Mouse (Mus musculus) stomach, embryonic 16.5 days (tissue): ENCODE data around the gene Ppp4r4. TPM values are rescaled to one million over a fixed set of nuclear protein-coding genes. Genes with fewer than 3 reads are reported as not detected.
"Not testable (repeated sequence)": the region's sequence is repeated elsewhere in the genome, so short reads cannot be mapped to it uniquely, and the experiment has no call there.

ENCODE experiments used
- ATAC-seq: fragments of 200-750 bp; cut with Nextera tagmentation; 2 replicates; pipeline ENCODE4 v1.8.0; 2017; ENCODE audit warnings: moderate number of reproducible peaks, moderate TSS enrichment; ENCODE audit not compliant: insufficient read depth, low FRiP score
- H3K27ac ChIP-seq: fragments of 300-500 bp; sonication (generic); 2 replicates; pipeline ENCODE4 v1.5.1; 2014; ENCODE audit warnings: low read length
- H3K27me3 ChIP-seq: fragments of 300-500 bp; sonication (generic); 2 replicates; pipeline ENCODE4 v1.6.1; 2014; ENCODE audit warnings: low read length, control low read depth, mixed read lengths; ENCODE audit not compliant: control insufficient read depth, insufficient read depth
- H3K36me3 ChIP-seq: fragments of 300-500 bp; sonication (generic); 2 replicates; pipeline ENCODE4 v1.6.1; 2014; ENCODE audit warnings: low read length; ENCODE audit not compliant: control insufficient read depth, insufficient read depth
- H3K4me1 ChIP-seq: fragments of 300-500 bp; sonication (generic); 2 replicates; pipeline ENCODE4 v1.6.1; 2014; ENCODE audit warnings: low read length, control low read depth, mixed read lengths; ENCODE audit not compliant: control insufficient read depth, insufficient read depth
- H3K4me2 ChIP-seq: fragments of 300-500 bp; sonication (generic); 2 replicates; pipeline ENCODE4 v1.6.1; 2014; ENCODE audit warnings: low read depth, low read length, mixed read lengths
- H3K4me3 ChIP-seq: fragments of 300-500 bp; sonication (generic); replicated peaks from 2 replicates; pipeline ENCODE4 v1.5.1; 2014; ENCODE audit warnings: mild to moderate bottlenecking, low read length
- H3K9ac ChIP-seq: fragments of 300-500 bp; sonication (generic); 2 replicates; pipeline ENCODE4 v1.6.1; 2014; ENCODE audit warnings: low read length
- H3K9me3 ChIP-seq: fragments of 300-500 bp; sonication (generic); replicated peaks from 2 replicates; pipeline ENCODE4 v1.6.1; 2016; ENCODE audit warnings: low read length, control low read depth; ENCODE audit not compliant: control insufficient read depth
- WGBS: fragments of 180-500 bp; shearing (Covaris S2); extraction: QIAGEN DNeasy Blood & Tissue Kit; methylation state at CpG from one replicate; pipeline ENCODE4 v1.1.7; 2014; 5-methylcytosine and 5-hydroxymethylcytosine counted together
- polyA plus RNA-seq: library from polyadenylated mRNA; unstranded; fragments of >200 nt; fragmentation: Nextera tagmentation; extraction: Ambion mirVana; gene quantifications from 2 replicates; pipeline ENCODE4 v1.2.1, GENCODE M21; 2015

Ppp4r4 gene
- polyA plus RNA-seq, 1 experiment from 2014 or later = 1.1 TPM

GRCm38 (mm10) chr12:103550047-103550446, 18.0 kb downstream of the Ppp4r4 start:
- 73% methylated on average over 6 of the region's 6 CpGs for WGBS
- H3K27me3 ChIP-seq = no peaks in the 10 kb centered on the region

DNA sequence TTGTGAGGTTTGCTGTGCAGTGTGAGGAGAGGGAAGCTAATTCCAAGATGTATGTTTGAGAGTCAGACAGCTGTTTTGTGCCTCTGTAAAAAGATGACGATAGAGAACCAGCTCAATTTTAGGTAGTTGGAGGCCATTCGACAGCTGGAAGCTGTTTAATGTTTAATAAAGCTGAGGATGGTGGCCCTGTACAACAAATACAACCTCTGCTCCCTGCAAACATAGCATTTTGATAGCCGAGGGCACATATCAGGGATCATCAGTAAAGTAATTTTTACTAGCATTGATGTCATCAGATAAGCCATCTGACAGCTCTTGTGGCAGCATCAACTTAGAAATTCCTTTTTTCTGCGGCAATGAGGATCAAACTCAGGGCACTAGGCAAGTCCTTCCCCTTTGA, 19.3 kb downstream of the Ppp4r4 start:
- Histone ChIP-seq H3K27ac (no peak overlapping the region), H3K9me3 (no peaks in the 10 kb centered on the region), H3K27me3 (no peaks in the 10 kb centered on the region), H3K9ac (no peak overlapping the region), H3K36me3 (no peaks in the 10 kb centered on the region), H3K4me2 (no peak overlapping the region), H3K4me3 (no peak overlapping the region), H3K4me1 (no peaks in the 10 kb centered on the region)
- 37% methylated on average over 4 of the region's 4 CpGs for WGBS
- ATAC-seq = no peak

More at GRCm38 (mm10) chr12:103550047-103550446, 18.0 kb downstream of the Ppp4r4 start:
- no peak overlapping the region for H3K4me2 ChIP-seq
- H3K9me3 ChIP-seq = no peaks in the 10 kb centered on the region
- H3K36me3 ChIP-seq = no peaks in the 10 kb centered on the region
- no peak overlapping the region for H3K9ac ChIP-seq
- no peak for ATAC-seq
- H3K27ac ChIP-seq = no peak overlapping the region
- no peaks in the 10 kb centered on the region for H3K4me1 ChIP-seq
- no peak overlapping the region for H3K4me3 ChIP-seq

DNA sequence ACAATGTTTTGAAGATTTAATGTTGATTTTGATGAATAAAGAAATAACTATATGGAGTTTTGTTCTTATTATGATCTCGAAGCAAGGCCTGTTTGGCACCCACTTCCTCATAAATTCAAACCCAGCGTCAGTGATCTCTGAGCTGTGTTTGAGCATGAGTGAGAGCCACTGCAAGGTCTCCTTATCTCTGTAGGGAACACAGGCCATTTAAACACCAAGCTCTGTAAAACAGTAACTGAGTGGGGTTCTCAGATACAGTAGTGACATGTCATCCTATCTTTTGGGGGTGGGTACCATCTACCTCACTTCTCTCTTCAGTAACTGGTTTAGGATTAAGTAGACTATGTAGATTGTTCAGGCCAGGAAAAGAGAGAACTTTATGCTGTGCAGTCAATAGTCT, 20.4 kb downstream of the Ppp4r4 start:
- H3K4me2 ChIP-seq = no peak overlapping the region
- no peak overlapping the region for H3K9ac ChIP-seq
- H3K4me1 ChIP-seq = no peaks in the 10 kb centered on the region
- H3K36me3 ChIP-seq = no peaks in the 10 kb centered on the region
- H3K27me3 ChIP-seq = no peaks in the 10 kb centered on the region
- ATAC-seq = no peak
- H3K4me3 ChIP-seq = no peak overlapping the region
- no peak overlapping the region for H3K27ac ChIP-seq
- H3K9me3 ChIP-seq = no peaks in the 10 kb centered on the region
- WGBS = 77% methylated on average over 2 of the region's 2 CpGs

DNA sequence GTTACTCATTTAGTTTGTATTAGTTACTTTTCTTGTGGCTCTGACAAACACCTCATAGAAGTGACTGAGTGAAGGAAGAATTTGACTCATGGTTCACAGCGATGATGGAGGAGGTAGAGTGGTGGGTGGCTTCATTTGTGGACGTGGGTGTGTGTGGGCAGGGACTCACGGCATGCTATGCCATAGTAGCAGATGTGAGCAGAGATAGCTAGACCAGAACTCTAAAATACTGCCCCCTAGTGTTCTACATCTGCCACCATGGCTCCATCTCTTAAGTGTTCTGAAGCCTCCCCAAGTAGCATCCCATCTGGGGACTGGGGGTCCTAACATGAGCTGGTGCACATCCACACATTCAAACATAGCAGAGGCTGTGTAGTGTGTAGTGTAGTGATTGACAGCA, 21.4 kb downstream of the Ppp4r4 start:
- no peak for ATAC-seq
- H3K27ac ChIP-seq = no peak overlapping the region
- H3K4me3 ChIP-seq = no peak overlapping the region
- H3K9ac ChIP-seq = no peak overlapping the region
- 70% methylated on average over 3 of the region's 3 CpGs for WGBS
- no peaks in the 10 kb centered on the region for H3K27me3 ChIP-seq
- no peak overlapping the region for H3K4me2 ChIP-seq
- no peaks in the 10 kb centered on the region for H3K4me1 ChIP-seq
- H3K36me3 ChIP-seq = no peaks in the 10 kb centered on the region
- no peaks in the 10 kb centered on the region for H3K9me3 ChIP-seq

- no peaks in the 10 kb centered on the region for H3K4me1 ChIP-seq
- 88% methylated on average over 5 of the region's 5 CpGs for WGBS
- no peaks in the 10 kb centered on the region for H3K36me3 ChIP-seq
- no peak overlapping the region for H3K27ac ChIP-seq
- H3K4me2 ChIP-seq = no peak overlapping the region
- ATAC-seq = no peak
- no peaks in the 10 kb centered on the region for H3K27me3 ChIP-seq
- H3K4me3 ChIP-seq = no peak overlapping the region
- H3K9ac ChIP-seq = no peak overlapping the region
- no peaks in the 10 kb centered on the region for H3K9me3 ChIP-seq
Measured at GRCm38 (mm10) chr12:103556856-103557255, 24.8 kb downstream of the Ppp4r4 start.

GRCm38 (mm10) chr12:103564726-103565125, 32.6 kb downstream of the Ppp4r4 start:
- Histone ChIP-seq H3K4me3 (no peak overlapping the region), H3K9me3 (no peaks in the 10 kb centered on the region), H3K4me2 (no peak overlapping the region), H3K4me1 (no peaks in the 10 kb centered on the region), H3K9ac (no peak overlapping the region), H3K27me3 (no peaks in the 10 kb centered on the region), H3K27ac (no peak overlapping the region), H3K36me3 (no peaks in the 10 kb centered on the region)
- no peak for ATAC-seq
- 67% methylated on average over 1 of the region's 1 CpGs for whole genome bisulfite sequencing

GRCm38 (mm10) chr12:103565151-103565550, 33.1 kb downstream of the Ppp4r4 start:
- H3K4me3 ChIP-seq = no peak overlapping the region
- ATAC-seq = no peak
- 78% methylated on average over 7 of the region's 7 CpGs for WGBS
- no peak overlapping the region for H3K4me2 ChIP-seq
- no peak overlapping the region for H3K27ac ChIP-seq
- no peaks in the 10 kb centered on the region for H3K9me3 ChIP-seq
- H3K27me3 ChIP-seq = no peaks in the 10 kb centered on the region
- no peak overlapping the region for H3K9ac ChIP-seq
- H3K36me3 ChIP-seq = no peaks in the 10 kb centered on the region
- no peaks in the 10 kb centered on the region for H3K4me1 ChIP-seq

DNA sequence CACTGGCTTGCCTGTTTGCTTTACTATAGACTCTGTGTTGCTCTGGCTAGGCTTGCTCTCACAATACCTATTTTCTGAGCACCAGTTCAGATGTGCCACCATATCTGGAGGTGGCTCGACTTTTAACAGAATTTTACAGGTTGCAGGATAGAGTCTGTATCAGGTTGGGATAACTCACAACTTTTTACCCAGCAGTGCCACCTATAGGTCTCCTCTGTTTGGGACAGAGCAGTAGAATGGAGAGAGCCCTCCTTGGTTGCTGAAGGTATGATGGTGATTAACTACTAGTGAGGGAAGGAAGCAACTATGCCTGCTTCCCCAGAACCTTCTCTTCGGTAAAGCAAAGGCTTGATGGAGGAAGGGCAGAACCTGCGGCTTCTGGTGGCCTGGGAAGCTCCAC, 35.0 kb downstream of the Ppp4r4 start:
- H3K4me3 ChIP-seq = no peak overlapping the region
- WGBS = 53% methylated on average over 3 of the region's 3 CpGs
- H3K36me3 ChIP-seq = no peaks in the 10 kb centered on the region
- H3K9ac ChIP-seq = no peak overlapping the region
- no peak overlapping the region for H3K27ac ChIP-seq
- no peaks in the 10 kb centered on the region for H3K27me3 ChIP-seq
- no peaks in the 10 kb centered on the region for H3K4me1 ChIP-seq
- H3K9me3 ChIP-seq = no peaks in the 10 kb centered on the region
- ATAC-seq = no peak
- H3K4me2 ChIP-seq = no peak overlapping the region

DNA sequence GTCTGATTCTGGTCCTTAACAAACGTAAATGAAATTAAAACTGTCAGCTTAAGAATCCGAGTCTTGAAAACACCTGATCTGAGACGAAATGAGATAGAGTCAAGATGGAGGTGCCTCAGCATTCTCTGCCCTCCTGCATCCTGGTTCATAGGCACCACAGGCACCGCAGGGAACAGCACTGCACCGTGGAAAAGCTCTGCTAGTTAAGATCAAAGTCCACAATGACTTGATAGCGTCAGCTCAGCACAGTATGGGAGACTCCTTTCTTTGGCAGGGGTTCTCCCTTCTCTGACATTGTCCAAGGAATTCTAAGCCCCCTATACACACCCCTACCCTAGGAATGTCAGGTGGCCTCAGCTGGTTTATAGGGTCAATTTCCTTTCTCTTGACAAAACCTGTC, 37.6 kb downstream of the Ppp4r4 start:
- no peaks in the 10 kb centered on the region for H3K27me3 ChIP-seq
- H3K4me3 ChIP-seq = no peak overlapping the region
- WGBS = 52% methylated on average over 6 of the region's 6 CpGs
- H3K4me2 ChIP-seq = no peak overlapping the region
- no peaks in the 10 kb centered on the region for H3K36me3 ChIP-seq
- ATAC-seq = no peak
- no peak overlapping the region for H3K27ac ChIP-seq
- no peak overlapping the region for H3K9ac ChIP-seq
- no peaks in the 10 kb centered on the region for H3K4me1 ChIP-seq
- H3K9me3 ChIP-seq = no peaks in the 10 kb centered on the region

GRCm38 (mm10) chr12:103578148-103578547, 46.1 kb downstream of the Ppp4r4 start:
- not testable (repeated sequence) for H3K4me1 ChIP-seq, H3K4me2 ChIP-seq, ATAC-seq, H3K27me3 ChIP-seq, H3K4me3 ChIP-seq, H3K9me3 ChIP-seq, H3K36me3 ChIP-seq, H3K27ac ChIP-seq, H3K9ac ChIP-seq
- 87% methylated on average over 6 of the region's 6 CpGs for WGBS
